Mouse (Mus musculus) urinary bladder, postnatal 36 days (tissue): ENCODE measurements around the gene E130308A19Rik.

ENCODE experiments used
- DNase-seq, 2 experiments: peaks; one replicate each; pipeline ENCODE4 v3.0.0; 2022; ENCODE audit warnings: low spot score in 2 of 2, mixed read lengths in 1 of 2

The E130308A19Rik gene

DNA sequence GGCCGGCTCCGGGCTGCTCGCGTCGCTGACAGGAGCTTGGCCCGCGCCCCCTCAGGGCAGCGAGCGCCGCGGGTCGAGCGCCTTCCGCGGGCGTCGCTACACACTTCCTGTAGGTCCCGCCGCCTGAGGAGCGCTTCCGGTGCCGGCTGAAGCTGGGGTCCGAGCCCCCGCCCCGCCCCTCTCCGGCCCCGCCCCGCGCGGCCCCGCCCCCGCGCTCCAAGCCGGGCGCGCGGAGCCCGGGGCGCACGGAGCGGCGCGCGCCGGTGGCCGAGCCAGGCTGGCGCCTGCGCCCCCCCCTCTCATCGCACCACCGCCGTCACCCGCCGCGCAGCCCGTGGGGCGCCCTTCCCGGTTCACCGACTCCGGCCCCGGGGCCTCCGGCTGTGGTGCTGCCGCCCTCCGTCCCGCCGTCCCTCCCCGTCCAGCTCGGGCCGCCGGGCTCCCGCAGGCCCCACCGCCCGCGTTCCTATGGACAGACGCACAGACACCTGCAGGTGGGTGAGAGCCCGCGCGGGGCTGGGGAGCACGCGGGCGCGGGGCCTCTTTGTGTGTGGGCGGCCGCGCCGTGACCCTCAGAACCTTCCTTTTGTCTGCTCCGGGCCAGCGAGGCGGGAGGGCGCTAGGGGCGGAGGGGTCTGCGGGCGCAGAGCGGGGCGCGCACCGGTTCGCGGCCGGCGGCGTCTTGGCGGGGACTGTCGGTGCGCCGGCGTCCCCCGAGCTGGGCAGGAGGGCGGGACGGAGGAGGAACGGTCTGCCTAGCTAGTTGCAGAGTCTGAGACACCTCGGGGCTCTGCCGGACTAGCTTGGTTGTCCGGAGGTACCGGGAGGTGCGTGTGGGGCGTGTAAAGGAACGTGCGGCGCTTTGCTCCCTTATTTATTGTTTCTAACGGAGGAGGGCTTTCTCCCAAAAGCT lies at the start of gene E130308A19Rik:
Gene E130308A19Rik (plus strand): TSS at position 214 of the 913 bp plus-strand sequence.
- DNase-seq: peak; percentile 40 to 69

DNA sequence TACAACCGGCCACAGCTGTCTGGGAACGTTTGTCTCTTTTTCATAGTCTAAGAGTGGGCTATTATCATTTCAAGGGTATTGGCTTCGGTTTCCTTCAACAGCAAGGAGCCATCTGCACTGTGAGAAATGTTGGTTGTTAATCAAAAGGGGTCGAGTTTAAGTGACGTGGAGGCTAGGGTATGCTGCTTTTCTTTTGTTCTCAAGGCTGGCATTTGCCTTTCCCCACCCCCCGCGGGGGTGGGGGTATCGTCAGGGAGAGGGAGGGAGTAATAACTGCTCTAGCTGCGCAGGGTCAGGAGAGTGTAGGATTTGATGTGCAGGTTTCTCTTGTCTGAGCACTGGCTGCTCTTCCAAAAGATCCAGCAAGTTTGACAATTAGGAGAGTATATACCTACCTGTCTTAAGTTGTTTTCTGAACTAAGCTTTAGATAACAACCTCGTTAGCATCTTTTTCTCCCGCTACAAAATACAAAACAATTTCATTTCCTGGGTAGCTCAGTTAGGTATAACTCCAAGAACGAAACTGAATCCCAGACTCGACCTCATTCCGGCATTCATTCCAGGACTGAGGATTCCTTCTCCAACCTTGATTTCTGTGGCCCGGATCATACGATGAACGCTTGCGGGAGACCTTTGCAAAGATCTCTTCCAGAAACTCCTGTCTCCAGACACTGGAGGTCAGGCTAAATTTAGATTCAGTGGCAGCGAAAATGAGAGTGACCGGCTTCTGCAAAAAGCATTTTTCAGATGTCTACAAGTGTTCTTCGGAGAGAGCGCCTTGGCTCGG lies 45.3 kb upstream of the E130308A19Rik start:
- no peak for DNase-seq

DNA sequence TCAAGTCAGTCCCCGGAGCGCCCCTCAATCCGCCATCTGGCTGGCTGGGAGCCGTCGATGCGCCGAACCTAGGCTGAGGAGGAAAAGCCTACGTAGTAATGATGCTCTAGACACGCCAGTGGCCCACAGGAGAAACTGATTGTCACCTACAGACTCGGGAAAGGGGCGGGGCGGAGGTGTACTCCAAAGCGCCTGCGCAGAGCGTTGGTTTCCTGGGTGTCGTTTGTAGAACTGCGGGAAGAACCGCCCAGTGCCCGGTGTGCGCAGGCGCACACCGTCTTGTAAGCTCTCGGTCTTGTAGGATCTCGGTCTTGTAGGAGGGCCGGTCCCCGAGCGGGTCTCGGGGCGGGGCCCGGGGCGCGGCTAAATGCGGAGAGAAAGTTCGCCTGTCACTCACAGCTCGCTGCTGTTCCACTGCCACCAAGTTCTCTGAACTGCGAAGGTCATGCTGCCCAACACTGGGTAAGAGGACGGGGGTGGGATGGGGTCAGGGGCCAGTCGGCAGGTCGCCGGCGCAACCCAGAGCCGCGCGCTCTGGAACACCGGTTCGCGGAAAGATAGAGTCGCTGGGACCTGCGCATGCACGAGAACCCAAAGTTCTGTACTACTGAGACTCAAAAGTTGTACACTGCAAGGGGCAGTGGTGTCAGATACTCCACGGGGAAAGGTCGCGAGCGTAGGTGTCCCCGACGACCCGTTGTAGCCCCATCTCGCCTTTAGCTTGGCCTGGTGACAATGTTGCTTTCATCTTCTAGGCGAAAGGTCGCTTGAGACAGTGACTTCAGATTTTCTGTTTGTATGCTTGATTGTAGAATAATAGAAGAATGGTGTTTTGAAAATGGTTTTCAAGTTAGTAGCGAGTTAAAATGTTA lies 44.5 kb upstream of the E130308A19Rik start, which contains the start of gene Hsdl2:
Gene Hsdl2 (plus strand): TSS at position 250 of the 872 bp plus-strand sequence.
- peak; percentile 95 to 98 for DNase-seq

DNA sequence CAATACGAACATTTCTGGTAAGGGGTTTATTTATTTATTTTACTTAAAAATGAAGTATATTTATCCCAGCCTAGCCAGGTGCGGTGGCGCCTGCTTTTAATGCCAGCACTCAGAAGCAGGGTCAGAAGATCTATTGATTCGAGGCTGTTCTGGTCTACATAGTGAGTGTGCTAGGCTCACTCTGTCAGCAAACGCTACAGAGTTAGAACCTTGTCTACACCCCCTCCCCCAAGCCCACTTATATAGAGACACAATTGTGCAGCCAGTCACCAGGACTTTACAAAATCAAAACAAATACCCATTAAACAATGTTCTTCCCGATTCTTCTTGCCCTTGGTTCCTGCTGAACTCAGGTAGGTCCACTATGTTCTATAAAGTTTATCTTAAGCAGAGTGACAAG lies 43.8 kb upstream of the E130308A19Rik start:
- no peak for DNase-seq

DNA sequence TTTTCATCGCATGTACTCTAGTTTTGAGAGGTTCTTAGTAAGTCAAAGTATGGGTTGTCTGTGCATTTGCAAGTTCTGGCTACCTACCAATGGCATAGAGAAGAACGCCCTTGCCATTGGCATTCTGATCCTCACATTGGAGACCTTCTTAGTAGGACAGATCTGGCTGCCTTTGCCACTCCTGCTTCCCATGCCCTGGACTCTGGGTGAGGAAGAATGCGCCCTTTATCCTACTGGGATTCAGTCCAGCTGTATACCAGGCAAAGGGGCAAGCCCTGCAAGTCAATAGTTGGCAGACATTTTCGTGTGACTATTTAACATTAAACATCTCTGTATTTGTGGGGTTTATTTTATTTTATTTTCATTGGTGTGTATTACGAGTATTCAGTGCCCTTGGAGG lies 40.9 kb upstream of the E130308A19Rik start:
- DNase-seq: peak; percentile 23 to 60

DNA sequence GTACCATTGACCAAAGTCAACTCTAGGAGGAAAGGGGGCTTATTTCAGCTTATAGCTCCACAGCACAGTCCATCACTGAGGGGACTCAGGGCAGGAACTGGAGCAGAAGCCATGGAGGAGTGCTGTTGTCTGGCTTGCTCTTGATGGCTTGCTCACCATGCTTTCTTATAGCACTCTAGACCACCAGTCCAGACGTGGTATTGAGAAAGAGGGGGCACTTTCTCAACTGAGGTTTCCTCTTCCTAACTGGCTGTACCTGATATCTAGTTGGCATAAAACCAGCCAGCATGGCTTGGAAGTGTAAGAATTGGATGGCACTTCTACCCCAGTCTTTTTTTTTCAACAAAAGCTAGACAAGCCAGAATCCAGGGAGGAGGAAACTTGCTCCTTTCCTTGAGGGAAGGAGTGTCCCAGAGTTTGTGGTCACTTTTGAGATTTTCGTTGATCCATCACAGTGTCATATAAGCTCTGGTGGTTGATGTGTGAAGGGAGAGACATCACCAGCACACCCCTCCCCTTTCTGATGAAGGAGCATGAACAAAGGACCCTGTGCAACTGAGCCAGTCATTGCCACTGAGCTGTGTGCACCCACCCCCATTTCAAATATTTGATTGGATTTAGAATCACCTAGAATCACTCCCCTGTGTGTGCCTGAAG lies 38.7 kb upstream of the E130308A19Rik start:
- no peak for DNase-seq

DNA sequence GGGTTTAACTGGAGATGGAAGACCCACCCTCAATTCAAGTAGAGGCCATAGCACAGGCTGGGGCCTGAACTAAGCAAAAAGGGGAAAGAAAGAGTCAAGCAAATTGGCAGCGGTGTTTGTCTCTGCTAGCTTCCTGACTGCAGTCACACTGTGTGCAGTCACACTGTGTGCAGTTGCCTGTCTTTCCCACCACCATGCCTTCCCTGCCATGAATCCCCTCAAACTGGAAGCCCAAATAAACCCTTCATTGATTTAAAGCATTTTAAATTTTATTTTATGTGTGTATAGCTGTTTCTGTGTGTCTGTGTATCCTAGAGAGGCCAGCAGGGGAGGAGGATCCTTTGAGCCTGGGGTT lies 38.2 kb upstream of the E130308A19Rik start:
- DNase-seq: no peak

DNA sequence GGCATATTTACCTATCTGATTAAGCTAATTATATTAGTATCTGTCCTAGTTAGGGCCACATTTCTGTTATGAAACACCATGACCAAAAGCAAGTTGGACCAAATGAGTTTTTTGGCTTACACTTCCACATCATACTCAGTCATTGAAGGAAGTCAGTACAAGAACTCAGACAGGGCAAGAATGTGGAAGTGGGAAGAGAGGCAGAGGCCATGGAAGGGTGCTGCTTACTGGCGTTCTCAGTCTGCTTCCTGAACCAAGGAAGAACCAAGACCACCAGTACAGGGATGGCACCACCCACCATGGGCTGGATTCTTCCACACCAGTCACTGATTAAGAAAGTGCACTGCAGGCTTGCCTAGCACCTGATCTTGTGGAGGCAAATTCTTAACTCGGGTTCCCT lies 31.4 kb upstream of the E130308A19Rik start:
- DNase-seq: no peak

DNA sequence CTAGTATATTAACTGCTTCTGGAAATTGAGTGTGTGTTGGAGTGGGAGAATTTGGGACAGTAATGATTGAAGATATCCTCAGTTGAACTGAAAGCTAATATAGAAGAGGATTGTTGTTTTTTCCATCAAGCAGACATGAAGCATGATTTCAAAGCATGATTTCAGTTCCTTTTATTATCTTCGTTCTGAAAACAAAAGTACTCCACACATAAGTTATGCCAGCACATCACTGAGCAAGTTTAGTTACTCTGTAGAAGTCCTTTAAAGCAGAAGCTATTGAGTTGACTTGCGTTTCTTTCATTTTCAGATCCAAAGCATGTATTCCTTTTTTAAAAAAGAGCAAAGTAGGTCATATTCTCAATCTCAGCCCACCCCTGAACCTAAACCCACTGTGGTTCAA lies 29.5 kb upstream of the E130308A19Rik start:
- DNase-seq: no peak

DNA sequence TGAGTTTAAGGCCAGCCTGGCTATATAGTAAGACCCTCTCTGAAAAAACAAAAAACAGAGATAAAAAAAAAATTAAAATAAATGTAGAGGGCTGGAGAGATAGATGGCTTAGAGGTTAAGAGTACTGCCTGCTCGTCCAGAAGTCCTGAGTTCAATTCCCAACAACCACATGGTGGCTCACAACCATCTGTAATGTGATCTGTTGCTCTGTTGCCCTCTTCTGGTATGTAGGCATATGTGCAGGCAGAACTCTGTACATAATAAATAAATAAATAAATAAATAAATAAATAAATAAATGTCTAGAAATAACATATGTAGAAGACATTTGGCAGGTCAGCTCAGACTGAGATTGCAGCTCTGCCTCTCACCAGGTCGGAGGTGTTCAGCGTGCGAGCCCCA lies 23.3 kb upstream of the E130308A19Rik start:
- no peak for DNase-seq

DNA sequence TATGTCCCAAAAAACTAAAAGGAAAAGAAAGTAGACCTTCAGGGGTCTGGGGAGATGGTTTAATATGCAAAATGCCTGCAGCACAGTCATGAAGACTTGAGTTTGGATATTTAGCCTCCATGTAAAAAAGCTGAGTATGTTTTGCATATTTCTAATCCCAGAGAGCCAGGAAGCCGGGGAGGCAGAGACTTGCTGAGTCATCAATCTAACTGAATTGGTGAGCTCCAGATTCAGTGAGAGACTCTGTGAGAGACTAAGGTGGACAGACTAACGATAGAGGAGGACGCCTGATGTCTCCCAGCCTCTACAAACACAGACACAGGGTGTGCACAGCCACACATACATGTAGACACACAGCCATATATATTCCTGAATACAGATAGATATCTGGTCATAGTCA lies 21.1 kb upstream of the E130308A19Rik start:
- no peak for DNase-seq

DNA sequence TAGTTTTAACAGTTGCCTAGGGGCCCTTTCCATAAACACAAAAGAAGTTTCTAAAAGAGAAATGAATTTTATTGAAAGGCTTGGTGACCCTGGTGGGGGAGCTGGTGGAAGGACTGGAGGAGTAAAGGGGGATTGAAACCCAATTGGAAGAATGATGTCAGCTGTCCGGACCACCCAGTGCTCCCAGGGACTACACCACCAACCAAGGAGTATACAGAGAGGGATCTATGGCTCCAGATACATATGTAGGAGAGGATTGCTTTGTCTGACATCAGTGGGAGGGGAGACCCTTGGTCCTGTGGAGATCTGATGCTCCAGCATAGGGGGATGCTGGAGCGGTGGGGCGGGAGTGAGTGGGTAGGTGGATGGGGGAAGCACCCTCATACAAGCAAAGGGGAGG lies 20.5 kb upstream of the E130308A19Rik start:
- DNase-seq: no peak

DNA sequence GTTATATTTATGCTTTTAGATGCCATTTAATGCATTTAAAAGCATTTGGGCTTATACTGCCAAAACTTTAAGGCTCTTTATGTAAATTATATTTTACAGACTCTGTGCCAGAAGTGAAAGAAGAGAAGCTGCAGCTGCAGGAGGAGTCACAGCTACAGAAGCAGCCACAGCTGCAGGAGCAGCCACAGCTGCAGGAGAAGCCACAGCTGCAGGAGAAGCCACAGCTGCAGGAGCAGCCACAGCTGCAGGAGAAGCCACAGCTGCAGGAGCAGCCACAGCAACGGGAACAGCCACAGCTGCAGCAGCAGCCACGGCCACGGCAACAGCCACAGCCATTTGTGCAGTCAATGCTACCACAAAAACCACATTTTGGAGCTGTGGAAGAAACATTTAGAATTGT lies 15.6 kb upstream of the E130308A19Rik start:
- no peak for DNase-seq

DNA sequence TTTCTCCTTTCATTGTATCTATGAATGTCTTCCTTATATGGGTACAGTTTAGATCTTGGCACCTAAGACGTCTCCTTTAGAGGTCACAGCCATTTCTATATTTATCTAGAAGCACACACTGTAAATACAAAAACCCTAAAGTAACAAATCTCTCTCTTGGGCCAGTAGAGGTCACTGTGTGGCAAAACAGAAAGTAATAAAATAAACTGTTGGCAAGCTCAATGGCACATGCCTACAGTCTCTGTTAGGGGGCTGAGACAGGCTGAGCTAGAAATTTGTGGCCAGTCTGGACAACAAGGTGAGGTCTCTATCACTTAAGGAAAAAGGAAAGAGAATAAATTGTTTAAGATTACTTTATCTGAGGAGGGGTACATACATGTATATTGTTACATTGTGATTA lies 11.0 kb upstream of the E130308A19Rik start:
- no peak for DNase-seq

DNA sequence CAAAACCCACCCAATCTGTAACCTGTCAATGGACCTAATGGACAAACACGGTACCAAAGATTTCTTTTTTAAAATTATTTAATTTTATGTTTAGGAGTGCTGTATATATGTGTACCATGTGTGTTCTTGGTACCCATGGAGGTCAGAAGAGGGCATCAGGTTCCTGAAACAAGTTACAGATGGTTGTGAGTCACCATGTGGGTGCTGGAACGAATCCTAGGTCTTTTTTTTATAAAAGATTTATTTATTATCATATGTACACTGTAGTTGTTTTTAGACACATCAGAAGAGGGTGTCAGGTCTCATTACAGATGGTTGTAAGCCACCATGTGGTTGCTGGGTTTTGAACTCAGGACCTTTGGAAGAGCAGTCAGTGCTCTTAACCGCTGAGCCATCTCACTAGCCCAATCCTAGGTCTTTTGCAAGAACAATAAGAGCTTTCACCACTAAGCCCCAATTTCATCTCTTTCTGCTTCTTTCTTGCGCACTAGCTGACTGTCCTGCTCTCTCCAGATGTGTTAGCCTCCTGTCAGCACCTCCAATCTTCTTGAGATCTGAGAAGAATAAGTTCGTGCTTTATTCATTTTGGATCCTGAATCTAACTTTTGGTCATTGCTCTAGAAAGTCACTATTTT lies 6.3 kb upstream of the E130308A19Rik start:
- DNase-seq: no peak

DNA sequence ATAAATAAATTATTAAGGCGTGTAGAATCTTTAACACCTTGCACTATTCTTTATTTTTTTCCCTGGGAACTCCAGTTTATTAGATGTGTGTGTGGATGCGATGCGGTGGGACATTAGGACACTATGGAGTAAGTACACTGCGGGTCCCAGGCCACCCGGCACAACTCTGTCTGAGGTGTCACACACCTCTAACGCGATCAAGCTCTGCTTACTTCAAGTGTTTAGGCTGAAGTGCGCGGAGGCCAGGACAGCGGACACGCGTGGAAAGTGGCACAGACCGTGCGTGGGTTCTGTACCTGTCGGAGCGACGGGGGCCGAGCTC lies 374 bp upstream of the E130308A19Rik start:
- no peak for DNase-seq

DNA sequence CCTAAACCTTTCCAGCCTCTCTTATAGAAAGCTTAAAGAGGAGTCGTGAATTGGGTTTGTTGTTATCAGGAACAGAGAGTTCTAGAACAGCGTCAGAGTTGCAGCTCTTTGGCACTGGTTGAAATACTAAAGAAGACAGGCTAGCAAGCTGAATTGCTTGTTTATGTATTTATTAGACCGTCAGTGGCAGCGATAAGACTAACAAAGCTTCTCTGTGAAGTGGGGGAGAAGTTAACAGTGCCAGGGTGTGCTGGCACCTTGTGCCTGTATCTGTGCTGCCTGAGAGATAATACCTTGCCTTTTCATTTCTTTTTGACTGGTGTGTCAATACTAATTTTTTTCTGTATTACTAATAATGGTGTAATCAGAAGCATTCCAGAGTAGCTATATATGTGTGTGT lies 2.2 kb downstream of the E130308A19Rik start:
- no peak for DNase-seq

DNA sequence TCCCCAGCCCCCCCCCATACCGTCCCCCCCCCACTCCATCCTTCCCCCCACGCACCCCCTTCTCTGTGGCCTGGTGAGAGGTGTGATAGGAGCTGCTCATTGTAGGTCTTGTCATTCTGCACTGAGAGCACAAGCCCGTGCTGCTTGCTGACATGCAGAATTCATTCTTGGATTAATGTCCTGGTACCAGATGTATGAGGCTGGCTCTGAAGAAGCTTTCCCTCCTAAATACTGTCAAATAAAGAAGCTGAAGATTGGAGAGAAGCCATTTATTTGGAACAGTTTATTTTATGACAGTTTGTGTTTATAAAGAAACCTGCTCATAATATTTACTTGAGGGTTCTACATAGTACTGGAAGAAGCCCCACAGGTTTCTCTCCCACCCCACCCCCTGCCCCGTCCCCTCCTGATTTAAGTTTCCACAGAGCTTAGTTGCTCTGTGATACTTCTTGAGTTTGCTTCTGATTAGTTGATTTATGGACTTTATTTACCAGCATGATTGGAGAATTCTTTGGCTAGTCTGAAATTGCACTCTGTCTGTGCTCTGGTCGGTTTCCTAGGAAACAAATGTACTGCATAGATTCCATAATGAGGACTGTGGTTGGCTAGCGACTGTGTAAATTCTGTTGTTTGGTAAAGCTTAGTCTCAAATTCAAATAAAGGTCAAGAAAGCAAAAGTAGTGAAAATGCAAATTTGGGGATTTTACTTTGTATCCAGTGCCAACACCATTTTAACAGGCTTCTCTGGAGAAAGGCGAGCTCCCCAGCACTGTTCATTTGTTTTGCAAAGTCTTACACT lies 3.3 kb downstream of the E130308A19Rik start:
- DNase-seq: no peak

DNA sequence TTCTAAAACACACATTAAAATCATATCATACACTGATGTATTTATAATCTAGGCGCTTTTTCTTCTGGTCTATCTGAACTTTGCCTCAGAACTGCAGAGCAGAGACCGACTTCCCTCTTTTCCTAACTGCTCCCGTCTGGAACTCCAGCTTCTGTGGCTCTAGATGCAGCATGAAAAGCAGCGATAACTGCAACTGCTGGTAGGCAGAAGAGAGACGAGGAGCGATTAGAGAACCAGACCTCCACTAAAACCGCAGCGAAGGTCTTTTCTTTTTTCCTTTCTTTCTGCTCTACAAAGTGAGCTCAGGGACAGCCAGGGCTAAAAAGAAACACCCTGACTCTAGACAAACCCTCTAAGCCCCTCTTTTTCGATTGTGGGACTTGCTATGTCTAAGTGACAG lies 4.1 kb downstream of the E130308A19Rik start:
- no peak for DNase-seq

DNA sequence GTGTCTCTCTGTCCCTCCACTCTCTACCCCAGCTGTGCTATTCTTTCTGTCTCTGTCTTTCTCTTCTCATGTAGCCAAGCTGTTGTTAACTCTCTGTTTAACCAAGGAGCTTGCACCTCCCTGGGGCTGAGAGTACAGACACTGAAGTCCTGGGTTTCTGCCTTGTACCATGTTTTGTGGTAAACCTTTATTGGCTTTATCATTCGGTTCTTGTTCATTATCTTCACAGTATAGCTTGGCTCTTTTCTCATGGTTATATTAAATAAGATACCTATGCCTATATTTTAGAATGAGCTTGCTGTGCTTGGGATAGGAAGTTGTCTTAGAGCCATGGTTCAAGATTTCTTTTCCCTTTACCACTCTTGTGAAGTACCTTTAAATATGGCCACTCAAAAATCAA lies 8.5 kb downstream of the E130308A19Rik start:
- no peak for DNase-seq
